Mouse (Mus musculus) urinary bladder, adult 2 months (tissue): ENCODE measurements around the gene Apoe. TPM values are rescaled to one million over a fixed set of nuclear protein-coding genes. Genes with fewer than 3 reads are reported as not detected.

Experiments used
- DNase-seq: peaks from one replicate; pipeline ENCODE4 v3.0.0; 2022; ENCODE audit warnings: low spot score
- polyA plus RNA-seq: library from polyadenylated mRNA; depleted of rRNA; stranded (reverse); fragments of >200 nt; gene quantifications from 2 replicates; pipeline ENCODE4 v1.2.3, GENCODE M21; 2012

Gene Apoe
- polyA plus RNA-seq, 1 experiment: 1,516 TPM

DNA sequence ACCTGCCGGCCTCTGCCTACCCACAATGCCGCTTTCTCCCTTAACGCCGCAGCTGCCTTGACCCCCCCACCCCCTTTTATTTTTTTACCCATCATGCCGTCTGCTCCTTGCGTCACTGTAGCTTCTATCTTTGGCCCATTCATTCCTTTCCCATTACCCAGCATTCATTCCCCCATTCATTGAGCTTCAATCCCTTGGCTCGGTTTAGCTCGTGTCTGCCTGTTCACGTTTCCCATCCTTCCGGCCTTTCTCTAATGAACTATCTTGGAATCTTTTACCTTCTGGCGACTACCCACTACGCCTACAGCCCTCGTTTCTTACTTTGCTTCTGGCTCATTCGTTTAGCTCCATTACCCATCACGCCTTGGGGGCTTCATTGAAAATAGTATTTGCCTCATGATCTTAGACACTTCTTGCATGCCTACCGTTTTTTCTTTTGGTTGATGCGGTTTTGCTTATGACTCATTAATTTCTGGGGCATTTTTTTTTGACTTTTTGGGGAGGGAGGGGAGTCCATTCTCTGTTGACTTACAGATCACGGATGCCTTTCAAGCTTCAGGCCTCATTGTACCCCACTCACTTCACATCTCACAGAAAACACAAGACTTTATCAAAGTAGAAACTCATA lies 17.2 kb upstream of the Apoe start:
- DNase-seq: no peak

DNA sequence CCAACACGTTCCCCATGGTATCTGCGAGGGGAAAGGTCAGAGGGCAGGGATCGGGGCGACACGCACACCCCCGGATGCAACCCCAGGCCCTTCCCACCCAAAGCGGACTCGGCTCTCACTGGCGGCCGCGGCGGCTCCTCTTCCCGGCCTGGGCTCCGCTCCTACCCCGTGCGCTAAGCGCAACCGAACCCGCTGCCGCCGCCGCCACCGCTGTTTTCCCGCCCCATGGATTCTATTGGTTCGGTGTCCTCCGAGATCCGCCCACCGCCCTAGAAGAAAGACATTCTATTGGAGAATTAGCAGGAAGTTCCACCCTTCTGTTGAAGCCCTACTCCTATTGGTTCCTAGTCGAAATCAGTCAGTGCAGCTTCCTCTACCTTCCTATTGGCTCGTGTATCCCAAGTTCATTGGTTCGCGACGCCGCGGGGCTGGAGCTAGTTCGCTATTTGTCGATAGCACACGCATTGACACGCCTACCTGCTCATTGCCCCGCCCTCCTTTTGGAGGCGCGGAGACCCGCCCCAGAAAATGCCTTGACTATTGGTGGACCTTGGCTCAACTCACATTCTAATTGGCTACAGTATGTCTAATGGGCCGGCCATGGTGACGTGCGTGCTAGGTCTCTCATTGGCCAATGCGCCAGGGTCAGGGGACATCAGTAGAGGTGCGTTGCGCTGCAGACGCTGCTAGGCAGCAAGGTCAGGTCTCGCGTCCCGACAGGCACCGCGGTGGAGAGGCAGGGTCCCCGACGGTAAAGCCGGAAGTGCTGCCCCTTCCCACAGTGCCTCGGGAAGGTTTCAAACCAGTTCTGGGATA lies 16.5 kb upstream of the Apoe start, which contains the start of gene Tomm40:
TSS of gene Tomm40 (minus strand) at position 200 of the 816 bp plus-strand sequence.
- DNase-seq: peak; percentile 86

DNA sequence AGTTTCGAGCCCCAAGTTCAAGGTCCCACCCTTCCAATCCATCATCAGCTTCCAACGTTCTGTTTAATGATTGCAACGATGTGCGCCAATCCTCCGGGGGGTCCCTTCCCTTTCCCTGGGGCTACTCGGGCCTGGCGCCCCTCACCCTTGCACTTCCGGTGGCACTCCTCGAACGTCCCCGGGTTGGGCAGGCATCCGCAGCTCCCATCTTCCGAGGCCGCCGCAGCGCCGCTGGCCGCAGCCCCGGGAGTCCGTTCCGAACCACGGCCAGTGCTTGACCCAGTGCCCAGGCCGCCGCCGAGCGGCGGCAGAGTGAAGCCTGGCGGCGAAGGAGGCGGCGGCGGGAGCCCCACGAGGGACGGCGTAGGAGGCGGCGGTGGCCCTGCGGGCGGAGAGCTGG lies 15.8 kb upstream of the Apoe start:
- no peak for DNase-seq

- no peak for DNase-seq
Measured at GRCm38 (mm10) chr7:19713598-19713997, 14.6 kb upstream of the Apoe start.

GRCm38 (mm10) chr7:19713196-19713595 lies 14.2 kb upstream of the Apoe start:
- DNase-seq: no peak

GRCm38 (mm10) chr7:19712414-19712813 lies 13.4 kb upstream of the Apoe start:
- DNase-seq: no peak

- no peak for DNase-seq
Measured at GRCm38 (mm10) chr7:19710650-19711049, 11.7 kb upstream of the Apoe start.

GRCm38 (mm10) chr7:19705271-19705670 lies 6.3 kb upstream of the Apoe start:
- no peak for DNase-seq

DNA sequence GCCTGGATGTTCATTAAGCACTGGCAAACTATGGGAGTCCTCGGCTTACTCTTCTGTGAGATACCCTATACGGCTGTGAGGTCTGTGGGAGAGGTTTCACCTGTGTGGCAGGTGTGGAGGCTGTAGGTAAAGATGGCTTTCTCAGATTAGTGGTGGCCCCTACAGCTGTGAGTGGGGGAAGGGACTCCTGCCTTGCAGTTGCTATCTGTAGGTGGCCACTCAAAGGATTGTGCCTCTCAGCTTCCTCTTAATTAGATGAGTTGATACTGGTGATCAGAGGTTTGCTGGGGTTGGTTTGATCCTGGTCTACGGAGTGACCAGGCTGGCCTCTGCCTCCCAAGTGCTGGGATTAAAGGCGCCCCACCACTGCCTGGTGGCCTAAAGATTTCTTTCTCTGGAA lies 5.5 kb upstream of the Apoe start:
- DNase-seq: no peak

- no peak for DNase-seq
Measured at GRCm38 (mm10) chr7:19702859-19703555, 4.0 kb upstream of the Apoe start.

DNA sequence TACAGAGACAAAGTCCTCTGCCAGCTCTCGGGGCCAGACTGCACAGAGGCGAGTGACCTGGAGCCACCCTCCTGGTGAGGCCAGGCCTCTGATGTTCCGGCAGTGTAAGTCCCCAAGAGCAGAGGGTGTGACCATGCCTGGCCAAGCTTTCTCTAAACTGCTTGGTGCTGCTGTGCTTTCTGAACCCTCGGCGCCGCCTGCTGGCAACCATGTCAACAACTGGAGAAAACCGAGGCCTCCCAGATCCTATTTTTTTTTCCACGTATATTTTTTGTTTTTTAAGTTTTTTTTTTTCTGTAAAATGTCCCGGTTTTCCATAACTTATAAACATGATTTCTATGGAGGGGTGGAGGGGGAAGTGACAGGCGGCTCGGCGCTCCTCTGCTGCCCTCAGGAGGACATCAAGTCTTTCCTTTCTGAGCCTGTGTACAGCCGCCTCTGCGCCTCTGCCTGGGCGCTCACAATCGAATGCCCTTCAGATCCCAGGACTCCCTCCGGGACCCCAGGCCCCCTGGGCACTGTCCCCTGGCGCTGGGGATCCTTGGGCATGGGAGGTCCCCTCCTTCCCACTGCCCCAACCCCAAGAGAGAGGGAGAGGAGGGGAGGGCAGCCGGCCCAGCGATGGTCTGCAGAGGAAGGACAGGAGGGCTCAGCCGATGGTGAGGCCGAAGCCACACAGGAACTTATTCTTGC lies 2.2 kb upstream of the Apoe start:
- DNase-seq: no peak

- DNase-seq: no peak
Measured at GRCm38 (mm10) chr7:19700299-19701068, 1.5 kb upstream of the Apoe start.

- DNase-seq: no peak
Measured at GRCm38 (mm10) chr7:19699827-19700148, 800 bp upstream of the Apoe start.

GRCm38 (mm10) chr7:19697949-19698906 lies 760 bp downstream of the Apoe start:
- DNase-seq: no peak

DNA sequence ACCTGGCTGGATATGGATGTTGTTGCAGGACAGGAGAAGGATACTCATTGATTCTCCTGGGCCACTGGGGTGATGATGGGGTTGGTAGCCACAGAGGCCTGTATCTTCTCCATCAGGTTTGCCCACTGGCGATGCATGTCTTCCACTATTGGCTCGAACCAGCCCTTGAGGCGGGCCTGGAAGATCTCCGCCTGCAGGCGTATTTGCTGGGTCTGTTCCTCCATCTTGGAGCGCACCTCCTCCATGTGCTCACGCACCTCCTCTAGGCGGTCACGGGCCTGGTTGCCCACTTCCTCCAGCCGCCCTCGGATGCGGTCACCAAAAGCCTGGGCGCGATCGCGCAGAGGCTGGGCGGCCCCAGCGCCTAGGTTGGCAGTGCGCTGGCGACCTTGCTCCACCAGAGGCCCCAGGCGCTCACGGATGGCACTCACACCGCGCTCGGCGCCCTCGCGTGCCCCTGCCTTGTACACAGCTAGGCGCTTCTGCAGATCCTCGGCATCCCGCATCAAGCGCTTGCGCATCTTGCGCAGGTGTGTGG lies 2.6 kb downstream of the Apoe start:
- no peak for DNase-seq

- DNase-seq: no peak
Measured at GRCm38 (mm10) chr7:19695881-19696280, 3.1 kb downstream of the Apoe start.

DNA sequence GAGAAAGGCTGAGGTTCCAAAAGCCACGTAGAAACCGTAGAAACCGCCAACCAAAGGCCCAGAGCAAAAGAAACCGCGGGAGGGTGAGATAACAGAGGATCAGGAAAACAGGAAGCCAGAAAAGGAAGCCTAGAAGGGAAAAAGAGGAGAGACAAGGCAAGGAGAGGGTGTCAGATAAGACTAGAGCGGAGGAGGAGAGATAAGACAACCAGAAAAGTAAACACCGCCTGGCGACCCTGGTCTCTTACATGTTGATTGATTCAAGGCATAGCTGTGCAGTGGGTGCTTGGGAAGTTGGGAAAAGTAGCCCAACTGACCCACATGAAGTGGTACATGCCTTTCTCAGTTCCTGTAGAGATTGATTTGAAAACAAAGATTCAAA lies 3.8 kb downstream of the Apoe start:
- no peak for DNase-seq

DNA sequence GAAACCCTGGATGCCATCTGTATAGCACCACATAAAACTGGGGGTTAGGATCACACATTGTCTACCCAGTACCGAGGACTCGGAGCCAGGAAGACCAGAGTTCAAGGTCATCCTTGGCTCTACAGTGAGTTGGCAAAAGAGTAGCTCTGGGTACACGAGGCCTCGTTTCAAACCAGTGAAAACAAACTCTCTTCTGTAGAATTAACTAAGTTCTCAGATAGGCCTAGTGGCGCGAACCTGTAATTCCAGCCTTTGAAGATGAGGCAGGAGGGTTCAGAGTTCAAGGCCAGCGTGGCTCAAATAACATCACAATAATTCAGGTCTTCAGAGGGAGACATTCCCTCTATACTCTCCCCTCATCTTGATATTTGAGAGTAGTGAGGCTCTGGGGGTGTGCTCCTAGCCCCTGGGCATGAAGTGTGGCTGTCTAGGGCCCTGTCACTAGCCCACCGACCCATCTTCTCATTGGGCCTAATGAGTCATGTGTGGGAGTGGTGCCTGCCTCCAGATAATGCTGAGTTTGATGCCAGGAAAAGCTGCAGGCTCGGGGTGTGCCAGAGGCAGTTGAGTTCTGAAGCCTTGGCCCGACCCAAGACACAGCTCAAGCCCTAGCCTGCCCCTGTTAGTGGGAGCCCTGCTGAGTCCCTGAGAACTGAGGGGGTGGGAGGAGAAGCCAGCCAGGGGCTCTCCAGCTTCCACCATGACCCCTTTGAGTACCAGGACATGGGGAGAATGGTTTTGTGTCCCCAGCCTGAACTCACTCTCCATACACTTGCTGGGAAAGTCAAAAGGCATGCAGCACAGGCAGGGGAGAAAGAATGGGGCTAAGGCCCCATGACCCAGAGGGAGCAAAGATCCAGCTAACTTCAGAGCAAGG lies 4.4 kb downstream of the Apoe start:
- no peak for DNase-seq

- no peak for DNase-seq
Measured at GRCm38 (mm10) chr7:19693421-19693820, 5.6 kb downstream of the Apoe start.
